Mouse (Mus musculus) liver, postnatal 0 days (tissue): ENCODE measurements at regions not wholly inside any gene's neighbourhood (a gene's known extent, or its start where the extent isn't known, plus 50 kb on each side); places are given as distances from the start of the nearest gene placed in this dataset.

Experiments used
- CTCF ChIP-seq: sonication (generic); IDR thresholded peaks from 2 replicates; pipeline ENCODE4 v1.5.1; 2016; ENCODE audit warnings: antibody characterized with exemption, low read depth
- EP300 ChIP-seq: IDR thresholded peaks from 2 replicates; pipeline ENCODE4 v1.6.1; 2016; ENCODE audit warnings: antibody characterized with exemption, low read depth, mild to moderate bottlenecking

- TF ChIP-seq CTCF (no peak), EP300 (no peak)
Observed at GRCm38 (mm10) chr15:92864106-92864505, 410.9 kb downstream of the Gxylt1 start.
